Mouse (Mus musculus): Measurements from ENCODE around the gene Osbpl5. TPM values are rescaled to one million over a fixed set of nuclear protein-coding genes. Genes with fewer than 3 reads are reported as not detected.
A peak's percentile ranks its signal among the peaks of the same experiment; 100 is the strongest.
"Not testable (repeated sequence)": the region's sequence is repeated elsewhere in the genome, so short reads cannot be mapped to it uniquely, and the experiment has no call there.

The Osbpl5 gene
- total RNA-seq, 2 experiments from 2014 or later, result 28.7 to 32.2 TPM

GRCm38 (mm10) chr7:143663470-143663869 is 93.3 kb downstream of the Osbpl5 start:
- DNase-seq, result no peak
- intact Hi-C loops (cut with DNase I), result no loop called here

GRCm38 (mm10) chr7:143660797-143661196 is 96.0 kb downstream of the Osbpl5 start:
- no peak for DNase-seq
- intact Hi-C loops (cut with DNase I), result loop anchor here (2.0 kb wide), 1 partner anchor 22 kb away; no protein-coding TSS in a partner anchor

- DNase-seq; intact Hi-C loops (cut with DNase I): not testable (repeated sequence)
Observed at GRCm38 (mm10) chr7:143649769-143650346, 106.9 kb downstream of the Osbpl5 start.

GRCm38 (mm10) chr7:143649034-143649768 is 107.6 kb downstream of the Osbpl5 start, which contains the start of gene Tnfrsf22:
TSS of gene Tnfrsf22 (minus strand) at chr7:143649661.
- DNase-seq, result peak; percentile 81 to 86
- intact Hi-C loops (cut with DNase I), result no loop called here

GRCm38 (mm10) chr7:143643949-143644348 is 112.8 kb downstream of the Osbpl5 start:
- intact Hi-C loops (cut with DNase I), result loop anchor here (2.0 kb wide), 1 partner anchor 39 kb away; no protein-coding TSS in a partner anchor

More at GRCm38 (mm10) chr7:143643949-143644348, 112.8 kb downstream of the Osbpl5 start:
- not testable (repeated sequence) for DNase-seq

Small RNA genes lying within 50 kb of the gene (microRNA-seq; reads per million reads assigned to microRNA genes)
- 0 reads per million in 2 experiments for gene Gm22064

Other genes starting within 250 kb of the Osbpl5 start
- 100 to 1,000 TPM; 192 to 197 TPM for gene Nap1l4, start 207.9 kb downstream of the Osbpl5 start, total RNA-seq (2021)
- 10 to 100 TPM; 20.3 to 26.8 TPM for gene Cars, start 156.9 kb downstream of the Osbpl5 start, total RNA-seq (2021)
- 1 to 10 TPM; 1.0 to 1.1 TPM for gene Tnfrsf26, start 128.3 kb downstream of the Osbpl5 start, total RNA-seq (2021)
- gene Tnfrsf22, start 107.3 kb downstream of the Osbpl5 start, total RNA-seq (2021), result 1 to 10 TPM; 2.5 to 3.2 TPM
- gene Tnfrsf23, start 71.1 kb downstream of the Osbpl5 start, total RNA-seq (2021), result 1 to 10 TPM; 2.4 to 2.6 TPM
- not detected for gene Mrgprg, start 10.0 kb upstream of the Osbpl5 start, total RNA-seq (2021)
- 1 to 10 TPM; 1.8 to 2.3 TPM for gene Mrgpre, start 27.5 kb upstream of the Osbpl5 start, total RNA-seq (2021)
- 1 to 10 TPM; 6.3 to 8.0 TPM for gene Nadsyn1, start 65.9 kb upstream of the Osbpl5 start, total RNA-seq (2021)
- 10 to 100 TPM in 1 of 2 experiments, 1 to 10 TPM in 1; 9.9 to 10.9 TPM for gene Dhcr7, start 66.2 kb upstream of the Osbpl5 start, total RNA-seq (2021)
- not detected for gene Gm498, start 109.9 kb upstream of the Osbpl5 start, total RNA-seq (2021)
- under 1 TPM; 0.69 to 0.93 TPM for gene Shank2, start 244.9 kb upstream of the Osbpl5 start, total RNA-seq (2021)